Mouse (Mus musculus): ENCODE data around the gene Sft2d2.

Gene Sft2d2

GRCm38 (mm10) chr1:165193880-165194661 is at the start of gene Sft2d2:
Sft2d2 (minus strand) TSS chr1:165194438.
- DNase-seq = peak; percentile 57 to 76

GRCm38 (mm10) chr1:165236321-165237298 is 42.4 kb upstream of the Sft2d2 start, which contains the start of gene Tiprl:
Tiprl (minus strand) TSS chr1:165236996.
- peak; percentile 97 to 99 for DNase-seq

GRCm38 (mm10) chr1:165235846-165236245 is 41.6 kb upstream of the Sft2d2 start:
- no peak for DNase-seq

DNA sequence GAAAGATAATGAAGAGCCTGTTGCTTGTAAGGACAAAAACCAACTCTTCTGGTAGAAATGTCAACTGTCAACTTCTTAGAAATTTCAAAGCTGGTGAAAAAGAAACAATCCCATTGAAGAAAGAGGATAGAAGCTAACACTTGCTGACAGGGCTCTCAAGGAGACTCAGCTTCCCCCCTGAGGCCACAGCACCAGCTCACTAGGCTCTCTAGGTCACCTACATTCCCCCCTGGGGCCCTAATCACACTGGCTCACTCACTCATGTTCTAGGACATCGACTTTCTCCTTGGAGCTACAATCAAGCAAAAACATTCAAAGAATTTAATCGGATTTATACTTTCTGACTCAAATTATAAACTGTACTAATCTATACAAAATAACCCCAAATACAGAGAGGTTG is 39.6 kb upstream of the Sft2d2 start:
- DNase-seq = no peak

- DNase-seq = no peak
Observed at GRCm38 (mm10) chr1:165230691-165231090, 36.5 kb upstream of the Sft2d2 start.

DNA sequence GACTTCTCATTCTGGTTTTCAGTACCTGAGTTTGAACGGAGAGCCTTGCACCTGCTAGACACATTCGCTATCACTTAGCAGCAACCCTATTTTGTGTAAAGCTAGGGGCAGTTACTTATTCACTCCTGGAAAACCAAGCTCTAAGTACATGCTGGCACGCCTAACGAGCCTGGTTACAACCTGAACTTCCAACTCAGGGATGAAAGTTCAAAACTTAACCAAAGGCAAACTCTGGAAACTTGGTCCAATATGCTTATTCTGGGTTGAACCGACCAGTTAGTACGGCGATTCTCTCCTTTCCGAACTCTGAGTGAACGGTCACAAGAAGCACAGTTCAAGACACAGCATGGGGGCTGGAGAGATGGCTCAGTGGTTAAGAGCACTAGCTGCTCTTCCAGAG is 35.3 kb upstream of the Sft2d2 start:
- DNase-seq = no peak

- no peak for DNase-seq
Observed at GRCm38 (mm10) chr1:165217023-165217589, 22.9 kb upstream of the Sft2d2 start.

DNA sequence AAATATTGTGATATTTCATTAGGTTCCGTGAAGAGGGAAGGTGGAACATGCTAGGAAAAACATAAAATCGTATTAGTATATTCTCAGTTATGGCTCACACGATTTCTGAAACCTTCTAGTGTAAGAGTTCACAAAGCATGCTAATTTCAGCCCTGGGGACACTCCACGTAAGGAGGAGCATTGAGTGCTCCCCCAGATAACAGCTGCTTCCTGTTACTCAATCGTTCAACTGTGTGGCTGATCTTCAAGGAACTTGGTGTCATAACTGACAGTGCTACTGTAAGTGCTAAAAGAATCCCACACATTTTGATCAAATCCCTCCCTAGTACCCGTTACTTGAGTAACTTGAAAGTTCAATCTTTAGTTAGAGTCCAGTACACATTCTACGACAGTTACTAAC is 21.6 kb upstream of the Sft2d2 start:
- no peak for DNase-seq

GRCm38 (mm10) chr1:165205591-165205990 is 11.4 kb upstream of the Sft2d2 start:
- DNase-seq = no peak

DNA sequence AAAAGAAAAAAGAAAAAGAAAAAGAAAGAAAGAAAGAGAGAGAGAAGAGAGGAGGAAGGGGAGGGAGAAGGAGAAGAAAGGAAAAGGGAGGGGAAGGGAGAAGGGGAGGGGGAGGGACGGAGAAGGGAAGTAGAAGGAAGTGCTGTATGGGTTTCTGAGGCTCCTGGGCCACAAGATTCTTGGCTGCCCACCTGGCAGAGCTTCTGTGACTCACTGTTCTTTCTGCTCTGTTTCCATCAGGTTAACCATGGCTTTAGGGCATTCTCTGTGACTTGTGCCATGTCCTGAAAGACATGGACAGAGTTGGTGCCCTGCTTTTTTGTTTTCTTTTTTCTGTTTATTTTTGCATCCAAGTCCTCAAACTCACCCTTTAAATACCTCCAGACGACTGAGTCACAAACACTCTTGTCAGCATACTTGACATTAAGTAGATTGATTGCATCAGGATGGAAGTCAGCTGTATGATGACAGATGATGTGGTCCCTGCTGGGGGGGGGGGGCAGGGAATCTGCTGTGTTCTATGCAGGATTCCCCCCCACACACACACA is 9.3 kb upstream of the Sft2d2 start:
- peak in 1 of 2 experiments; percentile 21 for DNase-seq

- DNase-seq = no peak
Observed at GRCm38 (mm10) chr1:165201445-165202012, 7.3 kb upstream of the Sft2d2 start.

DNA sequence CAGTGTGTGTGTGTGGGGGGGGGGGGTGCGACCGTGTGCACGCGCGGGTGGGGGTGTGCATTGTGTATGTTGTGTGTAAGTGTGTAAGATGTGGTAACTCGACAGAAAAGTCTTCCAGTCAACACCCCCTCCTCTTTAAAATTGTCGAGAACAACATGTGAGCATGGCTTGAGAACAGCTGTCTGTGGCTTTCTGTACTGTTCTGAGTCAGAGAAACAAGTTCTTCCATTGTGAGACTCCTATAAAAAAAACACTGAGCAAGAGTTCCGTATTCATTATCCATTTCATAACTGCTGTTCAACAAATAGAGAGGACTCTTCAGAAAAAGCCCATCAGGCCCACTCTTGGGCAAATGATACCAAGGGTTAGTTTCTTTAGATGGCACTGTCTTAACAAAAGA is 6.5 kb upstream of the Sft2d2 start:
- no peak for DNase-seq

- DNase-seq = no peak
Observed at GRCm38 (mm10) chr1:165199639-165200038, 5.4 kb upstream of the Sft2d2 start.

- no peak for DNase-seq
Observed at GRCm38 (mm10) chr1:165198951-165199350, 4.7 kb upstream of the Sft2d2 start.

GRCm38 (mm10) chr1:165197875-165198274 is 3.6 kb upstream of the Sft2d2 start:
- DNase-seq = no peak

DNA sequence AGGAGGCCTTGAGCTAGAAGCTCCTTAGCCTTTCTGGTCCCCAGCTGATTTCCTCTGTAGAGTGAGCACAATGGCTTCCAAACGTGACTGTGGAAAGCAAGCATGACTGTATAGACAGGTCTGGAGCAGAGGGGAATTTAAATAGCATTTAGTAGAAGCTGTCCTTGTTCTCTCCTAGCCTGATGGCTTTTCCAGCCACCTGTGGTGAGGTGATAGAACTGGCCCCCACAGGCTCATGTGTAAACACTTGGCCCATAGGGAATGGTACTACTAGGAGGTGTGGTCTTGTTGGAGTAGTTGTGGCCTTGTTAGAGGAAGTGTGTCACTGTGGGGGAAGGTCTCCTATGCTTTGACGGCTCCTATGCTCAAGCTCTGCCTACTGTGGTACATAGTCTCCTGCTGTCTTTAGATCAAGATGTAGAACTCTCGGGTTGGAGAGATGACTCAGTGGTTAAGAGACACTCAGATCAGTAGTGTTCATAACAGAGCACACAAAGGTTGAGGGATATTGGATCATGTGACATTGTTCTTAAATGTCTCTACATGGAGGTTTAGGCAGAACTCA is 1.2 kb upstream of the Sft2d2 start:
- DNase-seq = no peak

- DNase-seq = no peak
Observed at GRCm38 (mm10) chr1:165194662-165195013, 400 bp upstream of the Sft2d2 start.

DNA sequence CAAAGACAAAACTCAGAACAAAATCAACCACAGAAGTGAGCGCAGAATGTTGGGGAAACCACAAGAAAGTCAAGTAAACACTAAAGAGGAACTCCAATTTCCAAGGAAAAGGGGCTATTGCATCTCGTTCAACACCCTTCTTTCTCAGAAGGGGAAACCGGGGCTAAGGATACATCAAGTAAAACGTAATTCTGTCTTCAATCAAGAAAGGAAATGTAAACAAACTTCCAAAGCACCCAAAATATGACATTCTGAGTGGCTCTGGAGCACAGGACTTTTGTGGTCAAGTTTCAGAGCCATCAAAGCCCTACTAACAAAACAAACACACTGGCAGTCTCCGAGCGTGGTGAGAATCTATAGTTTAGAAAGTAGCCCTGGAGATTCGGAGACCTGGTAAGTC is 812 bp downstream of the Sft2d2 start:
- DNase-seq = no peak

- DNase-seq = no peak
Observed at GRCm38 (mm10) chr1:165192714-165193264, 1.4 kb downstream of the Sft2d2 start.

GRCm38 (mm10) chr1:165192102-165192501 is 2.1 kb downstream of the Sft2d2 start:
- no peak for DNase-seq

- no peak for DNase-seq
Observed at GRCm38 (mm10) chr1:165191611-165192010, 2.6 kb downstream of the Sft2d2 start.

Measured in cerebellum, adult 18-20 months (tissue).